Mouse (Mus musculus) right cerebral cortex, postnatal 14 days (tissue): Measurements from ENCODE around the gene Ptgds.

Experiments used
- DNase-seq: peaks from one replicate; pipeline ENCODE4 v3.0.0; 2022

Ptgds gene

DNA sequence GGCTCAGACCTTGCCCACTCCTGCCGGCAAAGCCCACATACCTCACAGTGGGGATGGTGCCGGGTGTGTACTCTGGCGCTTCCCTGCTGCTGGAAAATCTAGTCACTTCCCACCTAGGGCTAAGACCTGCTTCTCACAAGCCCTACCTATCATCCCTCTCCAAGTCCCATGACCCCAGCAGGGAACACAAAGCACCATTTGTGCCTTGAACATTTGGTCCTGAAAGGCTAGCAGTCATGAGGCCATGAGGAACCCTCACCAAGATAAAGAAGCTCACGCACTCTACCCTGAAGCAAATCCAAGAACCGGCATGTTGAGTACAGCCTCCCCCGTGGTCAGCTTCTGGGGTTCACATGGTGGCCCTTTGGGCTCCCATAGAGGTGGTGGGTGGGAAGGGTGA, at the start of gene Ptgds:
Gene Ptgds, minus strand, starts transcription at position 78 of the 400 bp plus-strand sequence.
- no peak for DNase-seq

DNA sequence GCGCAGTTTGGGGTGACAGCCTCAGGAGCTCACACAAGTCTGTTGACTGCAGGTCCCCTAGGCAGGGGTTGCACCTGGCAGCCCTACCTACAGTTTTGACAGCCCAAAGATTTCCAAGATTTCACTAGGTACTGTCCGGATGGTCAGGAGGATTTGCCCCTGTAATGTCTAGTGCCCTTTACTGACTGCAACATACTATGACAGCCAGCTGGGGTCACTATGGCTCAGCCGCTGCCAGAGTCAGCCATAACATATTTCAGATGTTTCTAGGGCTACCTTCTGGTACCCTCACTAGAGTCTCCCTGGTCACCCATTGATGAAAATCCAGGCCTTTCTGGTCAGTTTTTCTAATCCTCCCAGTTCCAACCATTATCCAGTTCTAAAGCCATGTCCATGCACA, 40.1 kb upstream of the Ptgds start:
- no peak for DNase-seq

DNA sequence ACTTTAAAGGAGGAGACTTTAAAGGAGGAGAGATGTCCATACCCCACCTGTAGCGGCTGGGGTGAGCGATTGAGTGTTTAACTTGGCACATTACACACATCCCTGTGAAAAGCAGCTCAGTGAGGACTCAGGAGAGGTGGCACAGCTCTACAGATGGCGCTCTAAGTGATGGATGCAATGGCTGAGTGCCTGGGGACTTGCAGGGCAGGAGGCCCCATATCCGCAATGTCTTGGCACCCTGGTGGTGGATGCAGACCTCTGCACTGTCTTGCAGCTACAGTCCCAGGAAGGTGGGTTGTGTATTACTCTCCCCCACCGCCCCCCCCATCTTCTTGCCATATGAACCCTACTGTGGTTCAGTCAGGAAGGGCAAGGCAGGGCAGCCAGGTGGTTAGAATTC, 37.1 kb upstream of the Ptgds start:
- no peak for DNase-seq

DNA sequence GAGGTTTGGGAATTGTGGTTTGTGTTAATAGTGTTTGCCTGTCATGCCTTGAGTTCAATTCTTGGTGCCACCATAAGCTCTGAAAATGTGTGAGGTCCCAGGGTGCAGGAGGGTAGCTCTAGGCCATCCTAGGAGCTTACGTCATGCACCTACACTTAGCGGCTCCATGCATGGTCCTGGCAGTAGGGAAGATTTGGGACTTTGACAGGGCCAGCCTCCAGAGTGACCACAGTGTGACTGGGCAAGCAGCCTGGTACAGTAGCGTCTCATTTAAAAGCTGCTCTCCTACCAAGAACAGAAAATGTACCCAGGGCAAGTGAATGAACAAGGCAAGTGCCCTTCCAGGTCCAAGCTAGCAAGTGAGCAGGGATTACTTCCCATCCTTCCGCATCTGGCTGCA, 36.0 kb upstream of the Ptgds start:
- DNase-seq, result no peak

DNA sequence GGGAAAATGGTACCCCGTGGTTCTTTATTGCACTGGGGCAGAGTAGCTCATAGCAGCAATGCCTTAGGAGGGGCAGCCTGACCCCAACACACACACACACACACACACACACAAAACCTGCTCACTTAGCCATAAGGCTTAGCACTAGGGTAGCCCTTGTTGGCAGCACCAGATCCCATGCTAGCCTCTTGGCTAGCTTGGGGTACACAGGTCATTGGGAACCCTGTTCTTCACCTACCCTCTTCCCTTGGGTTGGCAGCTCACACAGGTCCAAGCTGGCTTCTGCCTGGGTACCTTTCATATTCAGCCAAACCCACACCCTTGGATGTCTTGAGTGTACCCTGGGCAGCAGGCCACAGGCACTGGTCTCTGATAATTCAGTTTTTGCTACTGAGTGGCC, 35.2 kb upstream of the Ptgds start:
- no peak for DNase-seq

DNA sequence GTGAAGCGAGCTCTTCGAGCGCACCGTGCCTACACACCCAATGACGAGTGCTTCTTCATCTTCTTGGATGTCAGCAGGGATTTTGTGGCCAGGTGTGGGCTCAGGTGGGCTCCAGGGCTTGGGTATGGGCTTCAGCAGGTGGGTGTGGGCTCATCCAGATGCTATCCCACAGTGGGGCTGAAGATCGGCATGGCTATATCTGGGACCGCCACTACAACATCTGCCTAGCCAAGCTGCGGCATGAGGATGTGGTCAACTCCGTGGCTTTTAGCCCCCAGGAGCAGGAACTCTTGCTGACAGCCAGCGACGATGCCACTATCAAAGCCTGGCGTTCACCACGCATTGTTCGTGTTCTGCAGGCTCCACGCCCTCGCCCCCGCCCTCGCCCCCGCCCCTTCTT, 34.7 kb upstream of the Ptgds start:
- DNase-seq, result no peak

DNA sequence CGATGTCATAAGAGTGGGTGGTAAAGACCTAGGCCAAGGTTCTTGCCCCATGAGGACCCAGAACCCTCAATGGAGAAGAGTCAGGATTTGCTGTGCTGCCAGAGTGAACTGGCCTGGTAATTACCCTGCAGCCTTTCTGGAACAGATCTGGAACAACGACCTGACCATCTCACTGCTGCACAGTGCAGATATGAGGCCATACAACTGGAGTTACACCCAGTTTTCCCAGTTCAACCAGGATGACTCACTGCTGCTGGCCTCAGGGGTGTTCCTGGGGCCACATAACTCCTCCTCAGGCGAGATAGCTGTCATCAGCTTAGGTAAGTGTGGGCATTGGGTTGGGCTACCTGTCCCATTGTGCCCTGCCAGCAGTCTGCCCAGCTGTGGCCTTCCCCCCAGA, 32.9 kb upstream of the Ptgds start:
- DNase-seq, result no peak

DNA sequence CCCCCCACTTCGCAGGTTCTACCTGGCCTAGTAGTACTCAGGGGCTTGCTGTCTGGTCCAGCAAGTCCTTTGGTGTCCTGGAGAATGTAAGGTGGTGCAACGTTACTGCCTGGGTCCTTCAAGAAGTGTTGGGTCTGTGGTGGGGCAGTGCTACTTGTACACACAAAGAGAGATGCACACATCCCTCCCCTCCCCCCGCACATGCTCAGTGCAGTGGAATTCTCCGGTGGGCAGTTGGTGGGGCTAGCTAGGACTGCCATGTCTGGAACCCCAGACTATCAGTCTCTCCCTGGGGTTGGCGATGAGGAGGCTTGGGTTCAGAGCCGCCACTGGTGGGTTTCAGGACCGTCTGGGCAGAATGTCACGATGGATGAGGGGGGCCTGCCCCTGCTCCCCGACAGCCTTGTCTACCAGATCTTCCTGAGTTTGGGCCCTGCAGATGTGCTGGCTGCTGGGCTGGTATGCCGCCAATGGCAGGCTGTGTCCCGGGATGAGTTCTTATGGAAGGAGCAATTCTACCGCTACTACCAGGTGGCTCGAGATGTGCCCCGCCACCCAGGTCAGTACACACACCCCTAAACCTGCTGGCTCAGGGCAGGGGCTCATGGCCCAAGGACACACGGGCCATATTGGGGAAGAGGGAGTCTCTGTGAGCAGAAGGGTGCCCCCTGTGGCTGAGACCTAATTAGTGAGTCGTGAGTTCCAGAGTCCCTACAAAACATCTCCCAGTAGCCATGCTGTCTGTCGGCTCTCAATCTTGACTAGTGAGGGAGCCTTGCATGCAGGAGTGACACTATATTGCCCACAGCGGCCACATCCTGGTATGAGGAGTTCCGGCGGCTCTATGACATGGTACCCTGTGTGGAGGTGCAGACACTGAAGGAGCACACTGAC, 32.0 kb upstream of the Ptgds start, which contains the start of gene C8g:
Gene C8g, minus strand, starts transcription at position 127 of the 894 bp plus-strand sequence.
- DNase-seq, result no peak

DNA sequence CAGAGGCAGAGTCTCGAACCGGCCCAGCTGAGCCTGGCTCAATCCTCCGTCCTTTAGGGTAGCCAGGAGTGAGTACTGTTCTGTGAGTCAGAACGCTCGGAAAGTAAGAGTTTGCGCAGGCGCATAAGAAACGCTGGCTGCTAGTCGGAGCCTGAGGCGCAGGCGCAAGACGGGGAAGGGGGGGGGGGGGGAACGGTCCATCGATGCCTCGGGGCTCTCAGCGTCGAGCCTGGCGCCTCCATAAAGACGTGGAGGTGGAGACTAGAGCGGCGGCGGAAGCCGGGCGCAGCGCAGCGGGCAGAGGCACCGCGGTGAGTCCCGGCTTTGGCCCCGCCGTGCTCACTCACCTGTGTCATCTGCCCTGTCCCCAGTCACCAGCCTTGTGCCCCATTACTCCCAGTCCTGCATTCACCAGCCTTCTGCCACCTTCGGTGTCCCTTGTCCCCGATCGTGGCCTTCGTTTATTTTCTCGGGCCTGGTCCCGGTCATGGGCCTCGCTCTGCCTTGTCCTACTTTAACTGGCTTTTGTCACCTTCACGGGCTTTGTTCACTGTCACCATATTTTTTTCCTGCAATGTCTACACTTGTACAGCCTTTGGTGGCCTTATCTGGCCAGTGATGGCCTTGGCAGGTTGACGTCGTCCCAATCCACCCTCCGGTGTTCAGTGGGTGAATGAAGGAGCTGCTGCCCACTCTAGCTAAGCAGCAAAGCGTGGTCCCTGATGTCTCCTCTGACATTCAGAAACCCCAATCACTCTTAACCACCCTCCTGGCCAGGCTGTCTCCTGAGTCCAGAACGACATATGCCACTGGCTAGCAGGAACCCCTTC, 30.9 kb upstream of the Ptgds start, which contains the start of gene Fbxw5:
Gene Fbxw5, plus strand, starts transcription at position 175 of the 830 bp plus-strand sequence.
- DNase-seq, result peak; percentile 86

DNA sequence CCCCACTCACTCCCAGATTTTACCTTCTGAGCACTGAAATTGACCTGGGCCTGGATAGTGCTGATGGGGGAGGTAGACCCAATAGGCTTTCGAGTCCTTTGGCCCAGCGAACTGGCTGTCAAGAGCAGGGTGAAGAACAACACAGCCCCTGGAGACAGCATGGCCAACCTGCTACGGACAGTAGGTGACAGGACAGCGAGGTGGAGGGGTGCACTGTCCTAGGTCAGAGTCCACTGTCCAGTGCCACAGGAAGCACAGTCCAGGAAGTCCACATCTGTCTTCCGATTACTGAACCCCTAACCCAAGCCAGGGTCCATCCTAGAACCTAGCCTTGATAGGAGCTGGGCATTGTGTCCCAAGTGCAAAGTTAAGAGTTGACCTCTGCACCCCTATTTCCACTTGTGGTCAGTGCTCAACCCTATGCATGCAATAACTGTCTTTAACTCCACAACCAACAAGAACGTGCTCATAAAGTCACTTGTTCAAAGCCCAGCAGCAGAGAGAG, 30.3 kb upstream of the Ptgds start:
- no peak for DNase-seq

DNA sequence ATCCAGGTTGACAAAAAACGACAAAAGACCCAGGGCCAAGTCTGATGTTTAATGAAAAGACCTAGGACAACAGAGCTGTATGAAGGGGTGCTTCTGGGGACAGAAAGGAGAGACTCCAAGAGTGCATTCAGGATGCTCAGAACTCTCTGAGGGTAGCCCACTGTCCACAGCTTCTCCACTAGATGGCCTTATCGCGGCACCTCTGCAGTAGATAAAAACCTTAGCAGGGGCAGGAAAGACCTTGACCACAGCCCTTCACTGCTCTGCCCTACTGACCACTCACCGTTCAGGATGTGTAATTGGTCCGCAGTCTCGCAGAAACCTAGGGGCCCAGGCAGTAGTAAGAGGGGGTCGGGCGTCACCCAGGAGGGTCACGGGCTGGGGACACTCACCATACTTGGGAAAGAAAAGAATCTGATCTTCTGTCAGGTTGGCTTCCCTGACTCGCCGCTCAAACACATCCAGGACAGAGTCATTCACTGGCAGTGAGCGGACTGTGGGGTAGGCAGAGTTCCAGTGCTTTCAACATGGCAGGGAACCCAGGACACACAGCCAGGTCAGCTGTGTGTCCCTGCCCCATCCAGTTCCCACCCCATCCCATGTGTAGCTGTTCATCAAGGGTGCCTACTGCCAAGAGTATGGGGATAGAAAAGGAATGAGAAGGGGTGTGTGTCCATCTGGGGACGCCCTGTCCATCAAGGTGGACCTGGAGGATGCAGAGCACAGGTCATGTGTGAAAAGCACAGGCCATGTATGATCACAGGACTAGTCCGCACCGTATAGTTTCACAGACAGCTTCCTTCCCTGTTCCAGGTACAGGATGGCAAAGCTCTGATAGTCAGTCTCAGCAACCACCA, 29.0 kb upstream of the Ptgds start:
- no peak for DNase-seq

DNA sequence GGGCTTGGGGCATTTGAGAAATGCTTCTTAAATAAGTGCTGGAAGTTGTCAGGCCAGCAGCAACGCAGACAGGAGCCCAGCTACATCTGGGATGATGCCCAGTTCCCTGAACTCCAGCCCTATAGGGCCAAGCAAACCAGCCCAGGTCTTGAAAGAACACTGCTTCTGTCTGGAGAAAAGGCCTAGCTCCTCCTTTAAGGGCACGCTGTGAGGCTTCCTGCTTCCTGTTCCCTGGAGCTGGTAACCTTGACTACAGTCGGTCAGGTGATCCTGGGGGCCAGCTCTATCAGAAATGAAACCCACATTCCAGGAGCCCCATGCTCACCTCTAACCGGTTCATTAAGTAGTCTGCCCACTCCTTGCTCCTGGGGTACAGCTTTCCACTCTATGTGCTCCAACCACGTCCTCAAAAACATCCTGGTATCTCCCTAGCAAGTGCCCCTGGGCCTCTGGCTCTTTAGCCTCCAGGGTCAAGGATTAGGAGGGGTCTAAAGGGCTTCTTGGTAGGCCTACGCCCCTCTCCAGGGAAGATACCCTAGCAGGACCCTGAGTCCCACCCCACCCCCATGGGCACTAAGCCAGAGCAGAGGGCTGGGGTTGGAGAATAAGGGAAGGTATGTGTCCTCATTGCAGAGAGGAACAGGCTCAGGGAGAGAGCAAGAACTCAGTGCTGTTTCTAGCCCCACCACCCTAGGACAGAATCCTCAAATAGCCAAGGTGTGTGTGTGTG, 28.2 kb upstream of the Ptgds start:
- DNase-seq, result no peak

DNA sequence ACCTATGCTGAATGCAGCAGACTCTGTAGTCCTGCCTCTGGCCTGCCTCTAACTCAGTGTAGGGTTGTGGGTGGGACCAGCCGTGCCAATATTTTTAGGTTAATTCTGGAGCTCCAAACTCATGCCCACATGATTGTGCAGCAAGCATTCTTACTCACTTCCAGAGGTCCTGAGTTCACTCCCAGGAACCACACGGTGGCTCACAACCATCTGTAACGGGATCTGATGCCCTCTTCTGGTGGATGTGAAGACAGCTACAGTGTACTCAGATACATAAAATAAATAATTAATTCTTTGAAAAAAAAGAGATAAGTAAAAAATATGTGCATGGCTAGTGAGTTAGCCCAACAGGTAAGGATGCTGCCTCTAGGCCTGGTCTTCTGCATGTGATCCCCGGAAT, 26.6 kb upstream of the Ptgds start:
- DNase-seq, result no peak

DNA sequence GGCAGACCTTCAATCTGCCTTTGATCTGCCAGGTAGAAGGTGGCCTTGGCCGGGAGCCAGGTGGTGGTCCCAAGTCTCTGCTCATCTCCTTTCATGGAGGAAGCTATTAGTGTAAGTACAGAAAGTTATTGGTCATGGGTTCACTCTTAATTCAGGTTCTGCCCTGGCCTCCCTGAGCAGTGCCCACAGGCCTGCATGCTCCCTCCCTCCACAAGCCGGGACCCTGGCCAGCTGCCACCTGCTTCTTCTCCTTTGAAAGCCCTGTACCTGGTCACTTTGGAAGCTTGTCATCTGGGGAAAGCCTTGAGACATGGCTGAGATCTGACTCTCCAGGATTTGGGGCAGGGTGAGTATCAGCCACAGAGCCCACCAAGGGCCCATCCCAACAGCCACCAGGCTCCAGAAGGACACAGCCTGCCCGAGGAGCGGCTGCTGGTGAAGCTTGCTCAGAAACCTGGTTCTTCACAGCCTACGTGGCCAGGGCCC, 23.7 kb upstream of the Ptgds start, which contains the start of gene Lcn12:
Gene Lcn12, minus strand, starts transcription at position 436 of the 486 bp plus-strand sequence.
- DNase-seq, result no peak

DNA sequence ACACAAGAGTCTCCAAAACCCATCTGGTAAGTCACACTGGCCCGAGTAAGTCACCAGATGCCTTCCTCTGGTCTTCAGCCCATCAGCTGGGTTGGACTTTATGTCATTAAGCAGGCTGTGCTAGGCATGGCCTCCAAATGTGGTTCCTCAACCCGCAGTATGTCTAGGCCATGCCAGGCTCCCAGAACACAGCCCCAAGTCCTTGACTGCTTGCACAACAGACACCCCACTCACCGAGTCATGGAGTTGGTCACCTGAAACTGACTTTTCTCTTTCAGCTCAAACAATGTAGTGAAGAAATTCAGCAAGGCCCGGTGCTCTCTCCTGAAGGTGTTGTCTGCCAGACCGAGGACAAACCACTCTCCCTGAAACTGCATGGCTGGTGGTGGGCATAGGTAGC, 23.1 kb upstream of the Ptgds start:
- DNase-seq, result no peak

DNA sequence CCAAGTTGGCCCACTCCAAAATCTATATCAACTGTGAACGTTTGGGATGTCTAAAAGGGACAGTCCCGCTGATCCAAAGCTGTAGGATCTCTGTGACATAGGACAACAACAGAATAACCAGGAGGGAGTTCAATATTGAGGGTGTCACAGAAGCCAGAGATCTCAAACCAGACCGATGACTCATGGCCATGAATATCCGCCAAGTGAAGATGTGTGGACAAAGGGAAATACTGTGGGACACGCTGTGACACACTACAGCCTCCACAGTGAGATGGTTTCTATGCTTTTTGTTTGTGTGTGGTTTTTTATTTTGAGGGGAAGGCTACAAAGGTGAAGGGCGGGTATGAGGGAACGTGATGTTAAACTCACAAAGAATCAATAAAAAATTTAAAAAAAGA, 18.8 kb upstream of the Ptgds start:
- DNase-seq, result no peak

DNA sequence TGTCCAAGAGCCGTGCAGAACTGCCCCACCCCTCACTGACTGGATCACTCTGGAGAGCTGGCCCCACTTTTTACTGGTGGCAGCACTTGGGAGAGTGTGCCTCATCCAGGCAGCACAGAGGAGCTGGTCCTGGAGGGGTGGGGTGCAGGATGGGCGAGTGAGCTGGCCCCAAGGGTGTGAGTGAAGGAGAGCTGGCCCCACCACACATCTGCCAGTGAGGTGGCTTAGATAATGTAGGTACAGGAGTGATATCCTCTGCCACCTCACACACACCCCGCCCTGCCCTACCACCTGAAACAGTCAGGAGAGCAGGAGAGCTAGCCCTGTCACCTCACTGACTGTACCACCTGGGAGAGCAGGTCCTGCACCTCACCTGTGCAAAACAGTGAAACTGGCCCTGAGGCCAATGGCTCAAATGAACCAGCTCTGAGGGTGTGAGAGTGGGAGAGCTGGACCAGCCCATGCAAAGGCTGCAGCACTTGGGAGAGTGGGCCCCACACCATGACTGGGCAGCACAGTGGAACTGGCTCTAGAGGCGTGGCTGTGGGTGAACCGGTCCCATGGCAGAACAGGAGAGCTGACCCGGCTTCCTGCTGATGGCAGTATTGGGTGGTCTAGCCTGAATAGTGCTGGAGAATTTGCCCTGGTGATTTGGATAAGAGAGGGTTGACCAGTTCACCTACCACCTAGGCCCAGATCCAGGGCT, 18.3 kb upstream of the Ptgds start:
- DNase-seq, result no peak

DNA sequence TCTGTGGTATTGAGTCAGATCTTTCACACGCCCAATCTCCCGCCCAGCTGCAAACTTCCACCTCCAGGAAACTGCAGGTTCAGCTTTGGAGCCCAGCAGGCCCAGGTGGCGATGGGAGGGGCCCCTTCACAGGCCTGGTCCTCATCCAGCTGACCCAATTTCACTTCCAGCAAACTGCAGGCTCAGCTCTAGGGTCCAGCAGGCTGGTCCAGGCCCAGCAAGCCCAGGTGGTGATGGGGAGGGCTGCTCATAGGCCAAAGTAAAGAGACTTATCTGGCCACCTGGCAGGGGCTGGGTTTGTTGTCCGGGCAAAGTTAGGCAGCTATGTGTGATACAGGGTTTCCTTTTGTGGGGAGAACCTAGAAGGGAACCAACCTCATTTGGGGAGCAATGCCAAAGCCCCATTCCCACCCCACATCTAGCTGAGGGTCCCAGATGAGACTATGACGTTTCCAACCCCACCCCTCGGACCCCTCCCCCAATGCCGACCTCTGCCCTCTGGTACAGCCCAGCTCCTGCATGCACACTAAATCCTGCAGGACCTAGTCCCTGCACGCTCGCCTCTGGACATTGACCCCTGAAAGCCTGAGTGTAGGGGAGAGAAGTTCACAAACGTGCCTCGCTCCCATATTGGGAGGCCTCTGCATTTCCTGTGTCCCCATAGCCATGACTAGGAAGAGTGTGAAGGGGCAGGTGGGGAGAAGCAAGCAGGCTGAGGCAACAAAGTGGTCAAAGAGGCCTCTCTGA, 15.2 kb upstream of the Ptgds start:
- no peak for DNase-seq

DNA sequence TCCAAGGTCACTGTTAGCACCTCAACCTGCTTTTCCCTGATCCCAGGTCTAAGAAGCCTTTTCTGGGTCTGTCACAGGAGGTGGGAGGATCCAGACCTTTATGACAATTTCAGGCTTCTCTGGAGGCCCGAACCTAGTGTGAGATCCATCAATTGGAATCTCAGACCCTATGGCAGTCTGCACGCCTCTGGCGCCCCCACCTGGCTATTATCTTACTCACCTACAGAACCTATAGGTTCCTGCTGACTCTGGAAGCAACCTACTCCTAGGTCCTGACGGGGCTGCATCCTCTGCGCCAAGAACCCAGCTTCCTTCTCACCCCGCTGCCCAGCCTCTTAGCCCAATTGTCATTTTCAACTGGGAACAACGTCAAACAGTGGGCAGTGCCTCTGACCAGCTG, 13.1 kb upstream of the Ptgds start:
- DNase-seq, result no peak

DNA sequence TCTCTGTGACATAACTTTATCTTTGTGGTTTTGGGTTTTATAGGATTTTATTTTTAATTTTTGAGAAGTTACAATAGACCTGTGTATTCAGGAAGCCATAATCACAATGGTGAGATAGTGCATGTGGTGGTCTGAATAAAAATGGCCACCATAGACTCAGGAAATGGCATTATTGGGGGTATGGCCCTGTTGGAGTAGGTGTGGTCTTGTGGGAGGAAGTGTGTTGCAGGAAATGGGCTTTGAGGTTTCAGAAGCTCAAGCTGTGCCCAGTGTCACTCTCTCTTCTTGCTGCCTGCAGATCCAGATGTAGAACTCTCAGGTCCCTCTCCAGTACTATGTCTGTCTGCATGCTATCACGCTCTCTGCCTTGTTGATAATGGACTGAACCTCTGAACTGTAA, 10.7 kb upstream of the Ptgds start:
- no peak for DNase-seq
